Mouse (Mus musculus) brain, embryonic 18.5 days (tissue): ENCODE data around the gene Agbl1.
A peak's percentile ranks its signal among the peaks of the same experiment; 100 is the strongest.
"Not testable (repeated sequence)": the region's sequence is repeated elsewhere in the genome, so short reads cannot be mapped to it uniquely, and the experiment has no call there.

Experiments used
- DNase-seq: peaks from one replicate; pipeline ENCODE4 v3.0.0-alpha.2; 2012; ENCODE audit warnings: low read depth, low spot score

The Agbl1 gene

DNA sequence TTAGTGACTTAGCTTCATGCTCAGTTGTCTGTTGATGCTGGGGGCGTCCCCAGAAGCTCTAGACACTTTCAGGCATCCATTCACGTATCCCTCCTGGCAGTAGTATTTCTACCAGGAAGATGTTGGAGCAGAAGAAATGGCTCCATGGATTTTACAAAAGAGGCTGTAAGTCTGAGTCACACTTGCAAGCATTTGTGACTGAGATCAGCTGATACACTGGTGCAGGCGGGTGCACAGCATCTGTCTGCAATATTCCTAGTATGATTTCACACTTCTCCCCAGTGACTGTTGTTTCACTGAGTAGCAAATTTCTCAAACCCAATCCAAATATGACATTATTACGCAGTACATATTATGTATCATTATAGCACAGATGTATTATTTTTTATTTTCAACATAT lies 332.8 kb downstream of the Agbl1 start:
- no peak for DNase-seq

DNA sequence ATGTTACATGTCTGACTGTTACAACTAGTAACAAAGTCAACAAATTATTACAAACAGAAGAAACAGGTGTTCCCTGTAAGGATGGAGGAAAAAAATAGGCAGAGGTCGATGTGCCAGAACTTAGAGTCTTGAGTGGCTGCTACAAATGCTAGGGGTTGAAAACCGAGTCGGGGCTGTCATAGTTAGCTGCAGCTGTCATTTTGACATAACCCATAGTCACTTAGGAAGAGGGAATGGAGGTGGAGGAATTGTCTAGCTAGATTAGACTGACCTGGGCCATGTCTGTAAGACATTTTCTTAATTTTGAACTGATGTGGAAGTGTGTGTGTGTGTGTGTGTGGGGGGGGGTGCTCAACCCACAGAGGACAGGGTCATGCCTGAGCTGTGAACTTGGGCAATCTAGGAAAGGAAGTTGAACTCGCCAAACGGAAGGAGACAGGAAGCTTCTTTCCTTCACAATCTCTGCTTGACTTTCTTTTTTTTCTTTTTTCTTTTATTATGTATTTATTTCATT lies 364.9 kb downstream of the Agbl1 start:
- no peak for DNase-seq

DNA sequence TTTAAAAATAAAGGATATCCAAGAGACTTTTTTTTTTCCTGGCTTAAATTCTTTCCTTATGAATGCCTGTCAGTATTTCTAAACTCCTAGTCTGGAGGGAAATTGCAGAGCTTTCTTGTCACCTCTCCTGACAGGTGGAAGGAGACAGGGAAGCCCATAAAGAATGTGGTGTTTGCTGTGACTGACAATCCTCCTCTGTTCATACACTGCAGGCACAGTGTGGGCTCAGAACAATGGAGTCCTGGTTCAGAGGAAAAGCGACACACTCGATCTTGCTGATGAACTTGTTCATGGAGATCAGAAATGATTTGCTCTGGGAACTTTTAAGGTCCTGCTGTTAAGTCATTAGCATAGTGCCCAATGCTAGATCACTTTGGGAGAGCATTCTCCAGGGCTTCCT lies 368.1 kb downstream of the Agbl1 start:
- no peak for DNase-seq

DNA sequence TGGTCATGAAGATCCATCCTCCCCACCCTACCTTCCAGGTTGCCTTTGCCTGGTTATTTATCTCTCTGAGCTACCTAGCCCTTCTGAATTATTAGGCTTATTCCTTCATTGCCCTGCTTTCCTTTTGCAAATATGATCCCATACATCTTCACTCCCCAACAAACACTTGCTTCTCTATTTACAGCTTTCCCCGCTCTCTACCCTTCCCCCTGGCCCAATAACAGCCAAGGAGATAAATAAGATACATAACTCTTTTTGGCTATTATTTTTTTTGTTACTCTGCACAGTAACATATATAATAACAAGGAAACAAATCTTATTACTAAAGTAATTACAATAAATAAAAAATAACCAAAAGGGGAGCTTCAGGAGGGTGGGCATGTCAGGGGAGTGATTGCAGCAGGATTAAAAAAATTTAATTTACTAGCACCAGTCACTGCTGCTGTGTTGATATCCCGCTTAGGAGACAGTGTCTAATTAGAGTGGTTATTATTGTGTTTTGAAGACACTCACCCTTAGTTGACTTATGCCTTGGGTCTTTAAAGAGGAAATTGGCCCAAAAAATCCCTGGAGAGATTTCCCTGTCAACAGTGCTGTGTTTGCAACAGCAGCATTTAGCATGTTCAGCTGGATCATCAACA lies 370.5 kb downstream of the Agbl1 start:
- DNase-seq: no peak

DNA sequence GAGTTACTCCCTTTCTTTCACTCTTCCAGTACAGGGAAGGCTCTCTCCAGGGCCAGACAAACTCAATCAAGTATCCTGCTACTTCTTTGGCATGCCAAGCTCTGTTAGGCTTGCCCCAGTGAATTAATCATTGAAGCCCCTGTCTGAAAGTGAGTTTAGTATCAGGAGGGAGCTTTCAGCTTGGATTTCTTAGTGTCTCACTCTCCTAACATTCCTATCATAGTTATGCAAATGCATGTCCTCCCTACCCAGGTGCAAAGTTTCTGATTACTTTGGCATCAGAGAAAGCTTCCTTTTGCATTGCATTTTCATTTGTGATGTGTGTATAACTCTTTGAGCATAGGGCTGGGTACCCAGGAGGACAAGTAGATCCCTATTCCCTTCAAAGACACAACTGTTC lies 399.8 kb downstream of the Agbl1 start:
- no peak for DNase-seq

DNA sequence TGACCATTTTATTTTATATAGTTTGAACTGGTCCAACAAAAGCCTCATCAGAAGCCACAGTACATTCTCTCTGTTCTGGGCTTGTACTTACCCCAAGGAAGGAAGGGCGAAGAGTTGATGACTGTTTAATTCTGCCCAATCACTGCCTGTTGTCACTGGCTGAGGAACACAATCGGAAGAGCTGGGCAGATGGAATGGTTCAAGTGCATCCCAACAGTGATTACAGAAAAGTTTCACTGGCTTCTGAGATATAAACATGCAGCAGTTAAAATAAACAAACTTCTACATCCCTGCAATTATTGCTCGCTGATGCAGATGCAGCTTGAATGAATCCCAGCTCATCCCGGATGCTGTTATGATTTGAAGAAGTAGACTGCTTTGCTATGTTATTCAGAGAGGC lies 421.3 kb downstream of the Agbl1 start:
- DNase-seq: no peak

DNA sequence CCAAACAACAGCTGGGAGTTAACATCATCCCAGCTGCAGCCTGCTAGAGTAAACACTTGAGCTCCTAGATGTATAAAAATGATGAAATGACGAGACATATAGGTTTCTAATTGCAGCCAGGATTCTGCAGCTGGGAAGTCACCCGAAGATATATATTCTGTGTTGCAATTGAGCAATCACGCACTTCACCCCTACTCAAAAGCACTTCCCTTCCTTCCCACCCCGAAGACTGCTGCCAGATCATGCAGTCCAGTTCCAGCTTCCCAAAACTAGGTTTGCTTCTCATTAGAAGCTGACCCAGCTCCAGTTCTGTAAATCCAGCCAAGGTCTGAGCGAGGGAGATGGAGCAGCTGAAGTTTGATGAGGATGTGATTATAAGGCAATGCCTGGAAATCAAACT lies 431.4 kb downstream of the Agbl1 start:
- no peak for DNase-seq

DNA sequence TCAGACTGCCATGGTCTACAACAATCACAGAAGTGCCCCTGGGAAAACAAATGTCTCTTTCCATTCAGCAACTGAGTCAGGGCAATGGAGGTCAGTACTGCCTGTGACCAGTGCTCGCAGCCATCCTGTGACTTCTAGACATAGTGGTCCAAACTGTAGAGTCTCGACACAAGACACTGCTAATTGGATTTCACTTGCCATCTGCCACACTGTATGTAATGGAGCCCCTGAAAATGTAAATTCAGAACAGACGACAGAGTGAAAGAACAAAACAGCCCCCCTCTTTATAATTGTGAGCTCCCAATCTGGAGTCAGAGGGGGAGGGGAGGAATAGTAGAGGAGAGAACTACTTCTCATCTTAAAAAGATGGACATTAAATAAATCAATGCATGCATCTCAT lies 445.2 kb downstream of the Agbl1 start:
- DNase-seq: peak; percentile 16

DNA sequence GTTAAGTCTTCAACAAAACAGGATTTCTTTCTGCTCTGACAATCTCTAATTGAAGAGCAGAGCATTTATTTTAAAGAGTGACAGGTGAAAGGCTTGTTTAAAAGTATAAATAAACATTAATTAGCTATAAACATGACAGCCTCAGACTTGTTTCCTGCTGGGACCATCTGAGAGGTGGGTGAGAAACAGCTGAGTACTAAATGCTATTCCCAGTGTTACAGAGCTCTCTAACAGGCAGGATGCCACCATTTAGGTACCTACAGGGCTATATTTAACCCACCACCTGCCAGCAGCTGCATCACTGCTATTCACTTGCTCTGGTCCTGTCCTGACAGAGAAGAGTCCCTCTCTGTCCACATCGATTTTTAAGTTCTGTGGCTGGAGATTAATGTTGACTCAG lies 471.5 kb downstream of the Agbl1 start:
- DNase-seq: no peak

DNA sequence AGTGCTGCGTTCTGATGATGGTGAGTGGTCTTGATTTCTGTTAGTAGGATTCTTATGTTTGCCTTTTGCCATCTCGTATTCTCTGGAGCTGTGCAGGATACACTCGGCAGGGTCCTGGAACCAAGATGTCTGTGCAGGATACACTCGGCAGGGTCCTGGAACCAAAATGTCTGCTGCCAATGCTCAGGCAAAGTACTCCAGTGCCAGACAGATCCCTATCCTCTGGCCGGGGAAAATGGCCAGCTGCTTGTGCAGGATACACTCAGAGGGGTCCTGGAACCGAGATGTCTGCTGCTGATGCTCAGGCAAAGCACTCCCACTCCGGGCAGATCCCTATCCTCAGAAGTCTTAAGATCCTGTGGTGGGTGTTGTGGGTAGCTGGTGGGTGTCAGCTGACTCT lies 502.5 kb downstream of the Agbl1 start:
- not testable (repeated sequence) for DNase-seq

DNA sequence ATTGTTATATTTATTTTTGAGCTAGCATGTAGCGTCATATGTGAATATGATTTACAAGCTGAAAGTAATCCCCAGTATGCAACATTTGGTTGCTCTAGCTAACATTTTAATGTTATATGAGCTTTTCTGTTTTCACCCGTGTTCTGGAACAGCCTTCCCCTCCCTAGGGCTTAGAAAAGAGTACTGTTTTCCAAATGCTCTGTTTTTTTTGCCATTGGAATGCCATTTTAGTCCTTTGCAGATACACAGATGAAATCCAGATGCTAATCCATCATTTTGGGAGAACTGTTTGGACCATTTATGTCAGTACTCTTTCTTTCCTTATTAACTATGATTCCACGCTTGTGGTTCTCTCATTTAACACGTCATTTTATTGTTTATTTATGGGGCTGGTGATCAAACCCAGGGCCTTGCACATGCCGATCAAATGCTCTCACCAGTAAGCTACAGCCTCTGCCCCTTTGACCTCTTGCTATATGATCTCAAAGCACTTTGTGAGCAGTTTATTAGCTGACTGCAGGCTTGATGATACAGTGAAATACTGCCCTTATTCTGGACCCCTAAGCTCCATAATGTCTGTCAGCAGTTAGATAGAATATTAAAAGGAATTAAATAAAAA lies 547.7 kb downstream of the Agbl1 start:
- DNase-seq: no peak

DNA sequence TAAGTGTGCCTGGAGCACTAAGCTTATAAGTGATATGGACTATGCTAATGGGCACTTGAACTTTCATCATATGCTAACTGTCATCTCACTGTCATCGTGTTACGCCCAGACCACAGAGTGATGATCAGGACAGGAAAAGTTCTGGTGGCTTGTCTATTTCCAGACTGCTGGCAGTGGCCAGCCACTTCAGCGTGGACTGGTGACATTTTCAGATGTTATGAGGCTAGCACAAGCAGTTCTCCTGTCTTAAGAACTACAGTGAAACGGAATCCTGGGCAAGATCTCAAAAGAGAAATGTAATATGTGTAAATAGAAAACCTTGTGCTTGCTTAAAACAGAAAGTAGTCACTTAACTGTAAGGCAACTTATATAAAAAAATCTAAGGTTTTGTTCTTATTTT lies 550.8 kb downstream of the Agbl1 start:
- no peak for DNase-seq

DNA sequence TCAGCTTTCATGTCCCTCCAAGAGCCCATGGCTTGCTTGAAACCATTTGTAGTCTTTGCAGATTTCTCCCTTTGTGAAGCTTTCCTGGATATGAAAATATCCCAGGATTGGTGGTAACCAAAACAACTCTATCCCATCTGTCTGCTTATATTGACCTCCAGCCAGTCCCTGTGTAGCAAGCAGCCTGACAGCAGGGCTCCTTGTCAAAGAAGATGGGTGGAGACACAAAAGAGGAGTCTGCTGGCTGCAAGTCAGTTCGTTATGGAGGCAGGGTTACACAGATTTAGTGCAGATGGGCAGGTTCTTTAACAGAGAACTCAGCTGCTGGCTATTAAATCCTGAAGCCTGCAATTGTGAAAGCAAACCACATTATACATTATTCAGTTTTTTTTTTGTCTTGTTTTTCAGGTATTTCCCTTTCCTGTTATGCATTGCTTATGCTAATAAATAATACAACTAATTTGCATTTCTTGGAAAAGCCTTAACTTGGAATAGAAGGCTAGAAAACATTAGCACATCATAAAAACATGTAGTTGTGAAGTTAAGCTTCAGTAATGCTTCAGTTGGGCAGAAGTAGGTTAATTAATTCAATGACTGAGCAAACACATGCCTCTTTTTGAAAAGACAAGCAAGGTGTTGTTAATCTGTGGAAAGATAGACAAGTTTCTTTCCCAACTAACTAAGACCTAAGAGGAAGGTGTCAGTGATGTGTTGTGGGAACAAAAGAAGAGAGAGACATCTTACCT lies 559.0 kb downstream of the Agbl1 start:
- peak; percentile 47 for DNase-seq

DNA sequence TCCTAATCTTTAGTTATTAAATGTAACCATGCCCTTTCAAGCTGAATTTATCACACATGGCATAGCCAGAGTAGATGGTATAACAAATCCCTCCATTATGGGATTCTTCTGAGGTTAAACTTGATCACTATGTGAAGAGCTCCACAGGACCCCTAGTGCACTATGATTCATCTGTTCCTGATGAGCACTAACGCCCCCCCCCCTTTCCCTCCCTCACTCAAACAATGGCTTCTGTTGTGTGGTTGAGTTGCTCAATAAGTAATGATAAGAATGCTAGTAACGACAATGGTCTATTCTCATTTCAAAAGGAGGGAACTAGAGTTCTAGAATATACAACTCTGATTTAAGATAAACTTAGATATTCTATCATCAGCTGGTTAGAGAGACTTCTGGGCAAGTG lies 560.4 kb downstream of the Agbl1 start:
- no peak for DNase-seq

DNA sequence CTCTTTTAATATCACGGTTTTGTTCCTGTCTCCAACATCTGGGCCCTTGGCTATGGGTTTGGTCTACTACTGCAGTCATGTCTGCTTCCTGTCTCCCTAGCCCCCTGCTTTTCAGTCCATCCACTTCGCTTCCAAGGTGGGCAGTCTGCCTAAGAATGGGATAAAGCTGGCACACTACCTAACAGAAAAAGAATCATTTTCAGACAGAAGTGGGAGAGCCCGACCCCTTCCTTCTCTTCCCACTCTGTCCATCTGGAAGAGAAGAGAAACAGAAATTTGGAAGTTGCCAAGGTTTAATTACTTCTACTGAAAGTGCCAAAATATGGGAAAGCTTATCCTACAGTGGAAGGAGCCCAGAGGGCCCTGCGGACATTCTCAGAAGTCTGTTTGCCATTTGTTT lies 561.6 kb downstream of the Agbl1 start:
- peak; percentile 46 for DNase-seq

DNA sequence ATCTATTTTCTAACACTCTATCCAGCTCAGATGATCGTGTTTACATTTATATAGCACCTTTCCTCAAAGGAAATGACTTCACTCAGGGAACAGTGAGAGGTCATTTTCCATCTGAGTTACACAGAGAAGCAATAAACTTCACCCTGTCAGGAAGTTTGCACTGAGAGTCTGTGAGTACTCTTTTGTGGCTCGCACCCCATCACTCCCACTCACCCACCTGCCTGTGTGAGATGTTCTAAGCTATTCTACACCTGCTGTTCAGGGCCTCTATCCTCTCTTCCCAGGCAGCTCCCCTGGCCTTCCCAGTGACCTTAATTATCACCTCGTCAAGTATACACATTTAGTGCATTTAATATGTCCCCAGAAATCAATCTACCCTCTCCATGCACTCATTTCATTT lies 580.3 kb downstream of the Agbl1 start:
- no peak for DNase-seq

DNA sequence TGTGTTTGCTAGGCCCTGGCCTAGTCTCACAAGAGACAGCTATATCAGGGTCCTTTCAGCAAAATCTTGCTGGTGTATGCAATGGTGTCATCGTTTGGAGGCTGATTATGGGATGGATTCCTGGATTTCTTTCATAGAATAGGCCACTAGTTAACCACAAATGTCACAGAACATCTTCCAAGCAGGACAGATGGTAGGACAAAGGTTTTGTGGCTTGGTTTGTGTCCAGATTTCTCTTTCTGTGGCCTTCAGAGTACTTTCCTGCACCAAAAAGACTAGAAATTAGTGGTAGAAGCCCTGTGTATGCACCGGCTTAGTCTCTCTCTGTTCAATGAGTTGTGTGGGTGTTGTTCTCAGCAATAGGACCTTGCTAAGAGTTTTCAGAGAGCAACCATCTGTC lies 590.9 kb downstream of the Agbl1 start:
- no peak for DNase-seq

DNA sequence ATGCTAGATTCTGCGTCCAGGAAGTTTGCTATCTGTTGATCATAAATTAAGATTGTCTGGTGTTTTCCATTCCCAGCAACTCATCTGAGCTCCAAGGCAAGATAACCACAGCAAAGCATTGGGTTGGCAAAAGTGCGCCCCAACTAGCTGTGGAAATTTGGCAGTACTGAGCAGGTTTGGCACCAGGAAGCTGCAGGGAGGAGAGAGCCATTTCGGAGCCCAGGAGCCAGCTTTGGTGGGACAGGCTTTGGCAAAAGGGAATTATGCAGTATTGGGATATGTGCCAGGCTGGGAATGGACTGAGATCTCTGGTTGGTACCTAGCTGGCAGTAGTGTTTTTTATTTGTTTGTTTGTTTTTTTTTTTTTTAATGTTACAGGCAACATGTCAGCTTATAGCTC lies 612.5 kb downstream of the Agbl1 start:
- DNase-seq: no peak

DNA sequence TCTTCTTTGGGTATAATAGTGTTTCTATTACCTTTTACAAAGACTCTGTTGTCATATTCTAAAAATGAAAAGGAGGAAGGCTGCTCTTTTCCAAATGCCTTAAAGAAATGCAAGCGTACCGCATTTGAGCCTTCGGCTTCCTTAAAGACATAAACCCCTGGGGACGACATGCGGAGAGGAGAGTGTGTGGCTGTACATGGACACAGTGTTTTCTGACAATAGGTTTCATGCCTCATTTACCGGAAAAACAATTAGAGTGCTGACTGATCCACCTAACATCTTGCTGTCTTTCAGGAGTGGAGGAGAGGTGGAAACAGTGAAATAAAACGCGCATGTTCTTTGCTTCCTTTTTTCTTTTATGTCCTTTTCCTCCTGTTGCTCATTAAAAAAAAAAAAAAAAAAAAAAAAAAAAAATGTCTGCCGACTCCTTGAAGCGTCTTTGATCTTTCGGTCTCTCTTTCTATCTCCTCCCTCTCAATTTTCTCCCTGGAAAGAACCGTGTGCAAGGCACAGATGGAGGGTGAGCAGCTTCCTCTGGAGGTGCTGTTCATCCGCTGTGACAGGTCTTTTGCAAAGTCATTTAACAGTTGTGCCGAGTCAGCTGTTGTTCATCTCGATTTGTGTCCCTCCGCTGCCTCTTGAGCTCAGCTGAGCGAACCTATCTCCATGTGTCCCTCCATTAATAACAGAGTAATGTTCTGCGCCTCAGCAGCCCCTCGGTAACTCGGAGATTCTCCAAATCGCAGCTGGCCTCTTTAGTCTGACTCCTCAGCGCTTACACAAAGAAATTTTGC lies 659.9 kb downstream of the Agbl1 start:
- no peak for DNase-seq

DNA sequence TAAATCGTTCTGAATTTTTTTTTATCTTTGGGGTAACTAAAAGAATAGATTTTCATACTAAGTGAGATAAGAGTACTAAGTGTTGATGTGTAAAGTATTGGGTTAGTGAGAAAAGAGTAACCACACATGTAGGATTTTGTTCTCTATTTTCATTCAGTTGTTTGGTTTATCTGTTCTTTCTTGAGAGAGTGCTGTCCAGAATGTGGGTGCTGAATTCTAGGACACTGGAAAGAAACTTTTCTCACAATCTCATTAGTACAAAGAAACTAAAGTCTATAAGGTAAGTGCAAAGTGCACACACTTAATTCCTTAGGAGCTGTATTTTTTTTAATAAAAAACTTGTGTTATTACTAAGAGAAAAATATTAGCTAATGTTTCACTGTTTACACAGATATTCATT lies 674.4 kb downstream of the Agbl1 start:
- no peak for DNase-seq

DNA sequence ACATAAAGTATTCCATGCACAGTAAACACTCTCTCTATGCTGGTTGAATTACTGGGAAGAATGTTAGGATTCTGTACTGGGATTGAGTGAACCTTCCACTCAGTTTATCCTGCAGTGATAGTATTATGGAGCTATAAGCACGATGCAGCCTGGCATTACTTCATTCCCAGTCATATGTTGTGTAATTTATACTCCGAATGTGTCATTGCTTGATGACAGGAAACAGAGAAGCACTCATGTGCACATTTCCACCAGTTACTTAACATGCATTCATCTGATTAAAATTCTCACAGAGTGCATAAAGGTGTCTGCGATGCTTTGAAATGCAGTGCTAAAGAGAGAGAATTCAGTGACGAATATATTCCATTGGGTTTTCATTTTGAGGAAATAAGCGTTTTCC lies 682.0 kb downstream of the Agbl1 start:
- DNase-seq: no peak

DNA sequence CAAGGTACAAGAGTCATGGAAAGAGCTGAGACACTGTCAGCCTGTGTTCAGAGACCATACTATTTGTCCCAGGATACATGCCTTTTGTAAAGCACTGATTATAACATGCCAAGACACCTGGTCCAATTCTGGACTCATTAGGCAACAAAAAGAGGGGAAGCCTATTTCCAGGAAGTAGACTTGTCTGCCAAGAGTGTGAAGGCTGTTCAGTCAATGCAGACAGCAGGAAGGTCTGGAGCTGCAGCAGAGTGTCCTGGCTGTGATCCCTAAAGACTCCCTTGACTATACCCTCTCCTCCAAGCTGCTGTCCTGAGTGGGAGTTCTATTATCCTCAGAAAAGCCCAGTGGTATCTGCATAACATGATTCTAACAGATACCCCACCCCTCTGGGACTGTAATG lies 689.2 kb downstream of the Agbl1 start:
- peak; percentile 10 for DNase-seq
